Comparison of ENCODE assay signal across 23 mouse cellular contexts in genomic region chr14:12730979-12731378, GRCm38 (mm10).
"Had no signal": no experiment of that assay in that cellular context is flagged by ENCODE, and none has a peak within 500 bp of the region (broad histone marks: within the 10 kb centered on the region; RNA-seq: fewer than 3 reads in every experiment).

No protein-coding gene starts in this region.

- H3K36me3 ChIP-seq: liver, embryonic 15.5 days; lung, embryonic 15.5 days; midbrain, embryonic 13.5 days; neural tube, embryonic 13.5 days; neural tube, embryonic 15.5 days had no signal

- H3K27ac ChIP-seq: liver, embryonic 15.5 days; lung, embryonic 15.5 days; macrophage; midbrain, embryonic 13.5 days; neural tube, embryonic 13.5 days; neural tube, embryonic 15.5 days had no signal

- ATAC-seq: liver, postnatal 0 days; lung, postnatal 0 days; midbrain, embryonic 13.5 days; midbrain, embryonic 16.5 days had no signal

- H3K9ac ChIP-seq: liver, embryonic 15.5 days; liver, postnatal 0 days; lung, embryonic 15.5 days; midbrain, embryonic 13.5 days; neural tube, embryonic 13.5 days; neural tube, embryonic 15.5 days had no signal

- H3K4me1 ChIP-seq: liver, embryonic 15.5 days; lung, embryonic 15.5 days; megakaryocyte, embryonic 14.5 days; midbrain, embryonic 13.5 days; neural tube, embryonic 13.5 days; neural tube, embryonic 15.5 days had no signal

- H3K9me3 ChIP-seq: liver, embryonic 15.5 days; lung, embryonic 15.5 days; midbrain, embryonic 13.5 days; neural tube, embryonic 13.5 days; neural tube, embryonic 15.5 days had no signal

- DNase-seq: liver, postnatal 0 days; lung, adult 2 months; lung, postnatal 14 days; lung, postnatal 36 days; retina, postnatal 1 day; right cerebral cortex, adult 18-20 months; right cerebral cortex, postnatal 25 days; right cerebral cortex, postnatal 4 days; spleen, adult 18-20 months; thymus, adult 18-20 months; thymus, postnatal 25 days; thymus, postnatal 4 days had no signal

- H3K4me2 ChIP-seq: liver, embryonic 15.5 days; lung, embryonic 15.5 days; midbrain, embryonic 11.5 days; midbrain, embryonic 13.5 days; neural tube, embryonic 13.5 days; neural tube, embryonic 15.5 days had no signal

- H3K4me3 ChIP-seq: liver, embryonic 15.5 days; lung, embryonic 15.5 days; megakaryocyte, embryonic 14.5 days; midbrain, embryonic 13.5 days; myocyte; neural tube, embryonic 13.5 days; neural tube, embryonic 15.5 days had no signal

- H3K27me3 ChIP-seq: liver, embryonic 15.5 days; lung, embryonic 15.5 days; megakaryocyte, embryonic 14.5 days; midbrain, embryonic 13.5 days; neural tube, embryonic 13.5 days; neural tube, embryonic 15.5 days had no signal
